Mouse (Mus musculus) hindlimb bud, embryonic 11.5 days (tissue): ENCODE results near the gene Fam151b.

Source experiments
- DNase-seq: peaks from one replicate; pipeline ENCODE4 v3.0.0-alpha.2; 2012; ENCODE audit warnings: low read depth, low spot score; ENCODE audit errors: extremely low spot score

Gene Fam151b

DNA sequence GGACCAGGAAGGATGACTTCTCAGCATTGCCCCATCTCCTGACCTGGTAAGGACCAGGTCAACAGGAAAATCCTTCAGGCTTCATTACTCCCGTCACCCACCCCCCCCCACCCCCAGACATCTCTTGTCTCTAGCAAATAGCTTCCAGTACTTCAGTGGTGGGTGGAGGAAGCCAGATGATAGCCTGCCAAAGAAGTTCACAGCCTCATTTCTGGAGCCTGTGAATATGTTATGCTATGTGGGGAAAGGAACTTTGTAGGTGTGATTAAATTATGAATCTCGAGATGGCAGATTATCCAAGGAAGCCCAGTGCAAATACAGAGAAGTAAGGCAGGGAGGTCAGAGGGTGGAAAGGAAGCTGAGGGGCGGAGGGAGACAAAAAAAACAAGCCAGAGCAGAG, 60.1 kb downstream of the Fam151b start:
- DNase-seq = no peak

- no peak for DNase-seq
These were observed 64.2 kb downstream of the Fam151b start for GRCm38 (mm10) chr13:92419630-92420029.

GRCm38 (mm10) chr13:92410486-92410885, 73.3 kb downstream of the Fam151b start:
- no peak for DNase-seq

DNA sequence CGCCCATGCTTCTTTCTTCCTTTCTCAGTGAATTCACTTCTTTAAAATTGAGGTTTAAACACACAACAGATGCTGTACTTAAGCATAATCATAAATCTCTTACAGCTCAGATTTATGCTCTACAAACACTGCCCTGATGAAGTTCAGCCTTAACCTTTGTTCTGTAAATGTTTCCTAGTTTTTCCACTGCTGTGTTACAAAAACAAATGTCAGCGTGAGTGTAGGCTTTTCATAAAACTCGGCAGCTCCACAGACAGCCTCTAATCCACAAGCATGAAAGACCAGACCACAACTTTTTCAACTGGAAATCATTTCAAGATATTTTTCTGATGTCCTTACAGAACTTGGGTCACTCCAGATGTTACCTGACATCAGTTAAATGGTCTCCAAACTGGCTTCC, 80.3 kb downstream of the Fam151b start:
- DNase-seq = no peak

DNA sequence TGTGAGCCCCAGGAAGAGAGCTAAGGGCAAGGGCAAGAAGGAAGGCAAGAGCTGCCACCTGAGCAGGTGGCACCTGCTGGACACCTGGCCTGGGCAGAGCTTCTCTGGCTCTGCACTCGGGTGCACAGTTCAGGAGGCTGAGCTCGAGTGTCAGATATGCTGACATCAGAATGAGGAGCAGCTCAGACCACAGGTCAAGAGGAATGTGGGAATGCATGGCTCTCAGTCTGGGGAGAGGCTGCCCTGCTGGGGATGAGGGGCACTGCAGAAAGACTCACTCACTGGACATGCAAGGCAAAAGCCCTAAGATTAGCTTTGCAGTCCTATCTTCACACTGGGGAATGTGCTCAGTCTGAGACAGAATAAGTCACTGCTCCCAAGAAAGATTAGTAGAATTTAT, 81.8 kb downstream of the Fam151b start:
- no peak for DNase-seq
